Mouse (Mus musculus) CD4-positive, CD25-positive, alpha-beta regulatory T cell (primary cell): Measurements from ENCODE around the gene Papola. TPM values are rescaled to one million over a fixed set of nuclear protein-coding genes. Genes with fewer than 3 reads are reported as not detected.

Source experiments
- polyA plus RNA-seq: library from polyadenylated mRNA; unstranded; fragments of 100-300 nt; shearing (Covaris generic); gene quantifications from one replicate; pipeline ENCODE4 v1.2.1, GENCODE M21; 2017

The Papola gene
- 252 TPM for polyA plus RNA-seq

GRCm38 (mm10) chr12:105784196-105784999 is at the start of gene Papola:
Papola (plus strand) TSS chr12:105784694.

Other genes with a start within 250 kb of the Papola start
- gene Bdkrb2, start 221.5 kb upstream of the Papola start, polyA plus RNA-seq = not detected
- 0.22 TPM for gene Bdkrb1, start 181.6 kb upstream of the Papola start, polyA plus RNA-seq
- gene Gskip, start 99.9 kb upstream of the Papola start, polyA plus RNA-seq = 41.6 TPM
- 23.0 TPM for gene Atg2b, start 99.5 kb upstream of the Papola start, polyA plus RNA-seq
- gene Ak7, start 78.7 kb upstream of the Papola start, polyA plus RNA-seq = 0.61 TPM
- 120 TPM for gene Vrk1, start 225.5 kb downstream of the Papola start, polyA plus RNA-seq